Mouse (Mus musculus) kidney, adult 11 months (tissue): ENCODE measurements around the gene Egfl8.

Experiments
- DNase-seq: peaks from one replicate; pipeline ENCODE4 v3.0.0; 2022

The Egfl8 gene

DNA sequence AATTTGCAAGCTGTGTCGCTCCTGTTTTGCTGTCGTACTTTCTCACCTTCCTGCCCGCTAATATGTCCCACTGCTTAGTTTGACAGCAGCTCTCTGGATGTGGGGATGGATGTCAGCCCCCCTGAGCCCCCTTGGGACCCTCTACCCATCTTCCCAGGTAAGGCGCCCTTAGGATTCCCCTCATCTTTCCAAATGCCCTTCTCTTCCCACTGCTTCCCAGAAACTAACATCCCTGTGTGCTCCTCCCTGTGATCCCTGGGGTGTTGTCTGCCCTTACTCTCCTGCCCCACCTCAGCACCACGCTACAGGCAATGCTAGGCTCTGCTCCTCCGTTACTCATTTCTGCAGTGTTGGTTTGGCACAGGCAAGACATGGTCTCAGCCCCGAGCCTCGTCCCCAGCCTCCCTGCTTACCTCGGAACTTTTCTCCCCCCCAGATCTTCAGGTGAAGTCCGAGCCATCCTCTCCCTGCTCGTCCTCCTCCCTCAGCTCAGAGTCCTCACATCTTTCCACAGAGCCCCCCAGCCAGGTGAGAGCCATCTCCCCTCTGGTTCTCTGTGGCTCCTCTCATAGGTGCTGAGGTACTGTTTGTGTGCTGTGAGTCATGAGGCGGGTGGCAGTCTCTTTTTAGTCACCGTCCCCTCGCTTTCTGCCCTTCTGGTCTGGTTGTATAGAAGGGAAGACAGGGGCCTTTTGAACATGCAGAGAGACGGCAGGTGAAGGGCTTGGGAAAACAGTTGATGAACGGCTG is 32.5 kb upstream of the Egfl8 start:
- DNase-seq = no peak

- peak; percentile 99 for DNase-seq
These were observed 31.4 kb upstream of the Egfl8 start, which contains the start of gene Atf6b for GRCm38 (mm10) chr17:34646906-34647787. Gene Atf6b, plus strand, starts transcription at chr17:34647146.

- DNase-seq = no peak
These were observed 30.2 kb upstream of the Egfl8 start for GRCm38 (mm10) chr17:34645831-34646511.

GRCm38 (mm10) chr17:34645256-34645829 is 29.6 kb upstream of the Egfl8 start:
- no peak for DNase-seq

DNA sequence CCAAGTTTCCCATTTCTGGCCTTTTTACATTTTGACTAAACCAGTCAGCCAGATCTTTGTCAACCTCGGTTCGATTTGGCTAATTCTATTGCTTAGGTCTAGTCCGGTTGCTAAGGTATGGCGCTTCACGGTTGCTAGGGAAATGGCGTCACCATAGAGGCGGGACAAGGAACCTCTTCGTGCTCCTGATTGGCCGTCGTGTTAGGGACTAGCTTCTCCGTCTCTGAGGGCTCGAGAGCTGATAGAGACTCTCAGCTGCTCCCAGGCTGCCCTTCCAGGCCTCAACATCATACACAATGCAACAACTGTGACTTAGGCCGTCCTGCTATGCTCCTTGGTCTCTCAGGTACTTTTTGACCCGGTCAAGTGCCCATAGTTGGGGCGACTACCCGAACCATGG is 28.8 kb upstream of the Egfl8 start, which contains the start of gene Fkbpl:
TSS of gene Fkbpl (plus strand) at position 157 of the 400 bp plus-strand sequence.
- peak; percentile 97 for DNase-seq

- no peak for DNase-seq
These were observed 28.2 kb upstream of the Egfl8 start for GRCm38 (mm10) chr17:34643944-34644343.

DNA sequence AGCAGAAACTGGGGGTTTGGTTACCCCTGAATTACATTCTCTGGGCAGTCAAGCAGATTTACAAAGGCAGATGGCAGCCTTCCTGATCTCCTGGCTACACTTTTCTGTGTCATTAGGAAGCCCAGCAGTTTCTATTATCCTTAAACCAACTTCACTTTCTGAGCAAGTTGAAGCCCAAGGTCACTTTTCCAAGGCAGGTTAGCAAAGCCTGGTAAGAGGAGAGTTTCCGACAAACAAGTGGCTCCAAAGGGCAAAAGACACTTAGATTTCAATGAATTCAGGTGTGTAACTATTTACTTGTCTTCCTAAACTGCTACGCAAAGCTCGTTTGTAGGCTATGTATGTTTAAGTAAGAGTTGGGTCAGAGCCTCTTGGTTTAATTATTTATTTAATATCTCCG is 27.6 kb upstream of the Egfl8 start:
- no peak for DNase-seq

GRCm38 (mm10) chr17:34641945-34642344 is 26.2 kb upstream of the Egfl8 start:
- no peak for DNase-seq

DNA sequence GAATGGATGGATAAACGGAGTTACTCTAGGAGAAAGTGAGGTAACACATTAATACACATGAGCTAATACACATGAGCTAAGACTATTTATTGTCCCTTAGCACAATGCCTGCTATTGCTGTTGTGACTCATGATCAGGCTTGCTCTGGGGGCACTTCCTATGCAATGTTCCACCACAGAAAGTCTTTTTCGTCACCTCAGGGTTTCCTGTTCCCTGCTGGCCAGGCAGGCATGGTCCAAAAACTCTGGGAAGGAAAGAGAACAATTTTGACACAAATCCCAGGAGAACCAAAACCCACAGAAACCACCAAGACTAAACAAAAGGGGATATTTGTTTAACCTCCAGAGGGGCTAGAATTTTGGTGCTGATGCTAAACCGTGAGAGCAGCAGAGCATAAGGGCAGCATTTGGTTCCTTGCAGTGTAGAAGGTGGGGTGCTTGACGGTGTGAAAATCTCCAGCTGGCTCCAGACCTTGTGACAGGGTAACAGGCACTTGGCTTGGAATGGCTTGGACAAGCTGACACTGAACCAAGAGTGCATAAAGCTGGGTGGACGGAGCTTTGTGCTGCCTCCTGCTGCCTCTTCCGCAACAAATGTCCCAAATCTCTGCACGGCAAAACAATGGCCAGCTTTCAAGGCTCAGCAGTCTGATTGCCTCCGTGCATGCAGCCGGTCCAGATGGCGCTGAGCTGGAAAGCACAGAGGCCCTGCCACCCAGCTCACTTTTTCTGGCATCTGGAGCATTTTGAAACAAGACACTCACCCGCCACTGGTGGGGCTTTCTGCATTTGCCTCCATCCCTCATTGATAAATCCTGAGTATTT is 25.2 kb upstream of the Egfl8 start:
- no peak for DNase-seq

GRCm38 (mm10) chr17:34639461-34640255 is 23.9 kb upstream of the Egfl8 start:
- no peak for DNase-seq

- no peak for DNase-seq
These were observed 21.7 kb upstream of the Egfl8 start for GRCm38 (mm10) chr17:34637459-34637858.

DNA sequence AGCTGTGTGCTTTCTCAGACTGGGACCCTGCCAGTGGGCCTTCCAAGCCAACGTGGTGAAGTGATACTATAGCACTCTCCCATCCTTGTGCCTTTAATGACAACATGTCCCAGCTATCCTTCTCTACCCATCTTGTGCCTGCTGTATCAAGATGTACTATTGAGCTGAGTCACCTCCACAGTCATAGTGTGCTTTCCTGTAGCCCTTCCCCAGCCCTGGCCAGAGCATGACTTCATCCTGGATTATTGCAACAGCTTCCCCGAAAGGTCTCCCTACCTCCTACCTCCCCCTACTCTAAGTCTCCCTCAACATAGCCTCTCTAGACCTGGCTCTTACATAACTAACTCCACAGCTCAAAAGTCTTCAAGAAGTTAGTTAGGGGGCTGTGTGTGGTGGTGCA is 19.9 kb upstream of the Egfl8 start:
- DNase-seq = no peak

- peak; percentile 87 for DNase-seq
These were observed 16.5 kb upstream of the Egfl8 start for GRCm38 (mm10) chr17:34632261-34632691.

- no peak for DNase-seq
These were observed 15.9 kb upstream of the Egfl8 start for GRCm38 (mm10) chr17:34631647-34632046.

DNA sequence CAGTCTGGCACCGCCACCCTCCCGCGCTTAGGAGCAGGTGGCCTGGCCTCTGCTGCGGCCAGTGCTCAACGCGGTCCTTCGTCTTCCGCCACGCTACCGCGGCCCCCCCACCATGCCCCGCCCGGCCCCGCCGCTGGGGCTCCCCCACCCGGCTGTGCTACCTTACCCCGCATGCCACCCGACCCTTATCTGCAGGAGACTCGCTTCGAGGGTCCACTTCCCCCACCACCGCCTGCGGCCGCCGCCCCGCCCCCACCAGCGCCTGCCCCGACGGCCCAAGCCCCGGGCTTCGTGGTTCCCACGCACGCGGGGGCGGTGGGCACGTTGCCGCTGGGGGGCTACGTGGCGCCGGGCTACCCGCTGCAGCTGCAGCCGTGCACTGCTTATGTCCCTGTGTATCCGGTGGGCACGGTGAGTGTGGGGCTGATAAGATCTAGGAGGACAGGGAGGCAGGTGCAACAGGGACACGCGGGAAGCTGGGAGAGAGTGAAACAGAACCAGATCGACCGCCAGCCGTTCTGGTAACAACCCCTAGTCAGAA is 15.1 kb upstream of the Egfl8 start:
- no peak for DNase-seq

DNA sequence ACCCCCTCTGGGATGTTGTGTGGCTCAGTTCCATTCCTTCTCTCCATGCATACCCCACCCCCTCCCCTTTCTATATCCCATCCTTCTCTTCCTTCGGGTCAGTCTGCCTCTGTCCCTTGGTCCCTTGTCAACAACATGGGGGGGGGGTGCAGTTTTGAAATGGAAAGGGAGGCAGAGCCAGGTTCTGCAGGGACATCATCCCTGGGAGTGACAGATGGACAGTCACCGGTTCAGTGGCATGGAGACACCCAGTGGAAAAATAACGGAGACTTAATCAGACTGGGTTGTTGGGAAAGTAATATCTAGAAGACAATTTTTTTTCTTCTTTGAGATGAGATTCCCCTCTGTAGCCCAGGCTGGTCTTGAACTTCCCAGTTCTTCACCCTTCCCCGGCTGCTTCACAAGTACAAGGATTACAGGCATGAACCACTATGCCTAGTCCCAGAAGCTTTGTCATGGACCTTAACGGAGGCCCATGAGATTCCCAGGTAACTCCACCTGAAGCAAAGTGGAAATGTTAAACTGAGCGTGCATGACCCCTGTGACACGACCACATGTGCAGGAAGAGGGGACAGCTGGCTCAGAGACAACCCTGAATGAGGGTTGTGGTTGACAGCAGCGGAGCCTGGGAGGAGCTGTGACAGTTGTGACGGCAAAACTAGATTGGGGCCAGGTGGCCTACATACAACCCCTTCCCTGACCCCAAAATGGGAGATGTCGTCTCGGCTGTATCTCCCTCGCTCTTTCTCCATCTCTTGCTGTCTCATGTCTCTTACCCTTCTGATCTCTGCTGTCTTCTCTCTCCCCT is 14.2 kb upstream of the Egfl8 start:
- no peak for DNase-seq

DNA sequence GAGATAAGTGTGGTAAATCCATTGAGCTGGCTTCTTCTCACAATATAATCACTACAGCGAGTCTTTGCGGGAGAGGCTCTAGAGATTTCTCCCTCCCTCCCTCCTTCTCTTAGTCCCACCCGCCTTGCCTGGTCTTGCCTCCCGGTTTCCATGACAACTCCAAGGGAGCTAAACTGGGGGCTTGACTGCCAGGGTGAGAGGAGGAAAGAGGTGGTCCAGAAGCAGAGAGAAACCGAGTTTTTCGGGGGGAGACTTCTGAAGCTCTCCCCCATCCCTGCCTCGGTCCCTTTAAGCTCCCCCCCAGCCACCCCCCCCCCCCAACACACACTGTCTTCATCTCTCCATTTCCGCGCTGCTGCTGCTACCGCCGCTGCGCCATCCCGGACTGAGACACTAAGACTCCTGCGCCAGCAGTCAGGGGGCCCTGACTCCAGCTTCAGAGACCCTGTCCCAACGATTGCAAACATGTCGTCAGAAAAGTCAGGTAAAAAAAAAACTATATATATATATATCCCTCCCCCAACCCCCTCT is 13.5 kb upstream of the Egfl8 start, which contains the start of gene Prrt1:
TSS of gene Prrt1 (plus strand) at position 313 of the 531 bp plus-strand sequence.
- DNase-seq = no peak

DNA sequence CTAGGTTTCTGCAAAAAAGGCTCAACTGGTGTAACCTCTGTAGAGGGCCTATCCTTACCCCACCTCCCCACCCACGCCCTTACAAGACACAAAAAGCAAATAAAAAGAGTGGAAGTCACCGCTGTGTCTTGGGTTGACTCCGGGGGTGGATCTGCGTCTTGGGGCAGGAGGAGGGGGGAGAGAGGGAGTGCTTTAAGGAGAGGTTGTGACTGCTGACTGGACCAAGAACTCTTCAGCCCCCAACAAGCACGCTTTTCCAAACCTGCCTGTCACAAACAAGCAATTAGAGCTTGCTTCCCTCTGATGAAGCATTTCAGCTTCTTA is 12.8 kb upstream of the Egfl8 start:
- DNase-seq = no peak

DNA sequence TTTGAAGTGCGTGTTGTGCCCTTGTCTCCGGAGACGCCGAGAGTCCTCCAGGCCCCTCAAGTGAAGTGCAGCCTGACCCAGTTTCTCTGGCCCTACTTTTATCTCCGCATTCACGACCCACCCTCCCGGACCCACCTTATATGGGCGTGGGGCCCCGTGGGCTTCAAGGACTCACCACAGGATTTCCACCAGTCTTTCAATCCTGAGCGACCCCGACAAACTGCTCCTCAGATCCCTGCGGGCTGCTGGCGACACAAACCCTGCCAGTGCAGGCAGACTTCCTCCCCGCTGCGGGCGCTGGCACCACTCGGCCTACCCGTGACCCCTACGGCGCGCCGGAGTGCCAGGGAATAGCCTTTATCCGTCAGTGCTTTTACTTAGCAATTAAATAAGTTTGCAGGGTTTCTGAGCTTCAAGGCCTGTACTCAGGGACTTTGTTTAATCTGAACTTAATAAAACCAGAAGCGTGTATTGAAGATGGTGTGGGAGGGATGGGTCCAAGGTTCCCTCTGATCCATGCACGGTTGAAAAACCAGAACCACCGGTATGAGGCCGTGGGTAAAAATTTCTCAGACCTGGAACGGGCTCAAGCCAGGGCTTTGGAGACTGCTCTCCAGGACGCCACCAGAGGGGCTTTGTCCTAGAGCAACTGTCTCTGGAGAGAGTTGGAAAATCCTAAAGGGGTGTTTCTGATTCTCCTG is 12.3 kb upstream of the Egfl8 start, which contains the start of gene Ppt2:
TSS of gene Ppt2 (minus strand) at position 568 of the 701 bp plus-strand sequence.
- DNase-seq = peak; percentile 70
